Mouse (Mus musculus): ENCODE results near the gene Fbxw17. TPM values are rescaled to one million over a fixed set of nuclear protein-coding genes. Genes with fewer than 3 reads are reported as not detected.
A peak's percentile ranks its signal among the peaks of the same experiment; 100 is the strongest.
"Not testable (repeated sequence)": the region's sequence is repeated elsewhere in the genome, so short reads cannot be mapped to it uniquely, and the experiment has no call there.

Fbxw17 gene
- polyA plus RNA-seq, 1 experiment from 2014 or later = 29.2 TPM

DNA sequence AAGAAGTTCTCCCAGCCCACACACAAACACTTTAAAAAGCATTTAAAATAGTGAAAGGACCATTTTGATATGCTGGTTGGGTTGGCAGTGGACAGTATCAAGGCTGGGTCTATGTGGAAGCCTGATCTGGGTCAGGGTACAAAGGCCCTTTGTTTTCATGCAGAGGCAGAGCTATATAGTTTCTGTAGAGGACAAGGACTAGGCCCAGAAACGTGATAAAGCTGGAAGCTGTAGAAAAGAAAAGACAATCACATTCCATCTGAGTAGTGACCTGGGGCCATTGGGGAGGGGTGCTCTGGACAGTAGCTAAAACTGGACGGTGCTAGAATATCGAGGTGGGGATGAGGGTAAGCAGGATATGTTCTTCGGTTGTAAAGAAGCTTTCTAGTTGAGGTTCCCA lies 27.6 kb downstream of the Fbxw17 start:
- H3K9me3 ChIP-seq (ENCODE audit: control insufficient read depth, low read length) = no peaks in the 10 kb centered on the region
- no peak overlapping the region for H3K4me3 ChIP-seq (ENCODE audit: low read depth, low read length)
- DNase-seq (ENCODE audit: low spot score) (no peak), ATAC-seq (replicated peaks; ENCODE audit: low FRiP score, low TSS enrichment, low read depth) (no peak)
- no peak overlapping the region for H3K9ac ChIP-seq (ENCODE audit: low read length)
- H3K27me3 ChIP-seq (replicated peaks; ENCODE audit: control insufficient read depth, insufficient read depth, low read length) = no peaks in the 10 kb centered on the region
- no peak overlapping the region for H3K27ac ChIP-seq (ENCODE audit: low read depth)
- no peaks in the 10 kb centered on the region for H3K36me3 ChIP-seq (ENCODE audit: control insufficient read depth, insufficient read depth, low read length)
- H3K4me2 ChIP-seq (ENCODE audit: low read length) = no peak overlapping the region
- WGBS = 72% methylated on average over 4 of the region's 4 CpGs
- no peaks in the 10 kb centered on the region for H3K4me1 ChIP-seq (replicated peaks; ENCODE audit: control insufficient read depth, insufficient read depth, low read length)

- not testable (repeated sequence) for H3K4me1 ChIP-seq (replicated peaks; ENCODE audit: control insufficient read depth, insufficient read depth, low read length); ATAC-seq (replicated peaks; ENCODE audit: low FRiP score, low TSS enrichment, low read depth); H3K9ac ChIP-seq (ENCODE audit: low read length); H3K36me3 ChIP-seq (ENCODE audit: control insufficient read depth, insufficient read depth, low read length); H3K27ac ChIP-seq (ENCODE audit: low read depth); H3K9me3 ChIP-seq (ENCODE audit: control insufficient read depth, low read length); H3K27me3 ChIP-seq (replicated peaks; ENCODE audit: control insufficient read depth, insufficient read depth, low read length); H3K4me3 ChIP-seq (ENCODE audit: low read depth, low read length); DNase-seq (ENCODE audit: low spot score); H3K4me2 ChIP-seq (ENCODE audit: low read length)
- 70% methylated on average over 9 of the region's 9 CpGs for WGBS
These were observed 34.6 kb downstream of the Fbxw17 start for GRCm38 (mm10) chr13:50452266-50452665.

GRCm38 (mm10) chr13:50453426-50453825 lies 35.8 kb downstream of the Fbxw17 start:
- H3K4me1 ChIP-seq (replicated peaks; ENCODE audit: control insufficient read depth, insufficient read depth, low read length) = no peaks in the 10 kb centered on the region
- WGBS = 30% methylated on average over 4 of the region's 4 CpGs
- no peak for DNase-seq (ENCODE audit: low spot score)
- no peak overlapping the region for H3K27ac ChIP-seq (ENCODE audit: low read depth)
- no peaks in the 10 kb centered on the region for H3K36me3 ChIP-seq (ENCODE audit: control insufficient read depth, insufficient read depth, low read length)
- 0 out of 2 replicates have a peak, but pooled peaks cover 3% of the 10 kb centered on the region for H3K9me3 ChIP-seq (ENCODE audit: control insufficient read depth, low read length)
- H3K4me3 ChIP-seq (ENCODE audit: low read depth, low read length) = no peak overlapping the region
- ATAC-seq (replicated peaks; ENCODE audit: low FRiP score, low TSS enrichment, low read depth) = no peak
- no peak overlapping the region for H3K9ac ChIP-seq (ENCODE audit: low read length)
- no peaks in the 10 kb centered on the region for H3K27me3 ChIP-seq (replicated peaks; ENCODE audit: control insufficient read depth, insufficient read depth, low read length)
- H3K4me2 ChIP-seq (ENCODE audit: low read length) = no peak overlapping the region

DNA sequence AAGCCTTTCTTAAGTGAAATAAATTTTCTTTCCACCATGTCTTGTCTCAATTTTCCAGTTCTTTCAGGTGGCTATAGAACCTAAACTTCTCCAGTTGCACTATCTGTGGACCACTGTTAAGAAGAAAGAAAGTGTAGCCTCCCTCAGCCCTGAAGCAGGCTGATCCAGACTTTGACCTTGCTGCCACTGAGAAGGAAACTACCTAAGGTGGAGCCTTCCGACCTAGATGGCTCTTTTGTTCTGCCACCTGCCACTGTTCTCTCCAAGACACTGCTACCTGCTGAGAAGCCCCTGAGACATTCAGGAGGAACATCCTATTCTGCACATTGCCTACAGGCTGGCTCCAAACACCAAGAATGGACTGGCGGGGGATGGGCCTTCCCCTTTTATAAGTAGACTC lies 42.8 kb downstream of the Fbxw17 start:
- H3K9ac ChIP-seq (ENCODE audit: low read length); H3K4me2 ChIP-seq (ENCODE audit: low read length); H3K4me1 ChIP-seq (replicated peaks; ENCODE audit: control insufficient read depth, insufficient read depth, low read length); H3K27me3 ChIP-seq (replicated peaks; ENCODE audit: control insufficient read depth, insufficient read depth, low read length); H3K9me3 ChIP-seq (ENCODE audit: control insufficient read depth, low read length); ATAC-seq (replicated peaks; ENCODE audit: low FRiP score, low TSS enrichment, low read depth); H3K4me3 ChIP-seq (ENCODE audit: low read depth, low read length); DNase-seq (ENCODE audit: low spot score); H3K36me3 ChIP-seq (ENCODE audit: control insufficient read depth, insufficient read depth, low read length); H3K27ac ChIP-seq (ENCODE audit: low read depth): not testable (repeated sequence)
- WGBS = 60% methylated on average over 2 of the region's 2 CpGs

DNA sequence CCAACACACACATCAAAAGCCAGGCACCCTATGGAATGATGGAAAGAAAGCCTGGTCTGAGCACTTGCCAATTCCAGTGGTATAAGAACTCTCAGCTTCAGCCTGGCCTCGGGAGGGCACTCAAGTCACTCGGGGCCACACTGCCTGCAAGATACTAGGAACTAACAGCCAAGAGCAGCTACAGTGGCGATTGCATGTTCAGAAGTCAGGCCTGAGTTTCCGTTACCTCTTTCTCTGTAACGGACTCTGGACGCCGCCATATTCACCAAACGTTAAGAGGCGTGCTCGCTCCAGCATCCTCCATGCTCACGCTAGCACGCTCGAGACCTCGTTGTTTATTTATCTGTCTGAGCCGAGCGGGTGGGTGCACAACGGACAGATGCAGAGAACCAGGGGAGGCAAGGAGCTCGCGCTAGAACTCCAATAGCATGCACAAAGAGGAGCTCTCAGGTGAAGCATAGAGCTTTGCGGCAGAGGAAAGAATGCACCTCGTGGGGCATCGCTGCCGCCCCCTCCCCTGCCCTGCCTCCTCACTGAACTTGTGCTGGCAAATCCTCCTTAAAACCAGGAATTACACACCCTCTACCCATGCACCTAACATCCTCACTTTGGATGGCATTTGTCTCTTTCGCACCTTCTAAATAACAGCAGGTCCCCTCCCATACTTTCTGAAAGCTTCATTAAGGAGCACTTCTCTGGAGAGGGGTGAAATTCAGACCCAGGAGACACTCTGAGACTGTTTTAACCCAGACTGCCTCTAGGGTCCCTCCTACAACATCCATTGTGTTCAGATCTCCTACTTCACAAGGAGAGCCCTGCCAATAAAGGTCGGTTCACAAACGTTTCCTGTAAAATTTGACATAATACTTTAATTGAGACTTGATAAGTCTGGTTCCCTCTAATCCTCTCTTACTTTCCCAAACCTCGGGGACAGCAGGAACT lies 47.2 kb downstream of the Fbxw17 start:
- Histone ChIP-seq H3K4me2 (ENCODE audit: low read length) (peak overlapping the region; percentile 41), H3K36me3 (ENCODE audit: control insufficient read depth, insufficient read depth, low read length) (no peaks in the 10 kb centered on the region), H3K9me3 (ENCODE audit: control insufficient read depth, low read length) (no peaks in the 10 kb centered on the region), H3K27me3 (replicated peaks; ENCODE audit: control insufficient read depth, insufficient read depth, low read length) (no peaks in the 10 kb centered on the region), H3K27ac (ENCODE audit: low read depth) (no peak overlapping the region), H3K4me1 (replicated peaks; ENCODE audit: control insufficient read depth, insufficient read depth, low read length) (no peaks in the 10 kb centered on the region), H3K9ac (ENCODE audit: low read length) (no peak overlapping the region), H3K4me3 (ENCODE audit: low read depth, low read length) (peak overlapping the region; percentile 20)
- ATAC-seq (replicated peaks; ENCODE audit: low FRiP score, low TSS enrichment, low read depth) = no peak
- no peak for DNase-seq (ENCODE audit: low spot score)
- WGBS = 25% methylated on average over 27 of the region's 27 CpGs

GRCm38 (mm10) chr13:50467007-50467406 lies 49.3 kb downstream of the Fbxw17 start, which contains the start of gene Nutm2:
Gene Nutm2 (plus strand): TSS chr13:50467307.
- Histone ChIP-seq H3K4me2 (ENCODE audit: low read length) (no peak within 1 kb of the TSS), H3K27ac (ENCODE audit: low read depth) (no peak within 1 kb of the TSS), H3K9ac (ENCODE audit: low read length) (no peak within 1 kb of the TSS), H3K27me3 (replicated peaks; ENCODE audit: control insufficient read depth, insufficient read depth, low read length) (no peaks in the 10 kb centered on the region), H3K36me3 (ENCODE audit: control insufficient read depth, insufficient read depth, low read length) (no peaks in the 10 kb centered on the region), H3K4me1 (replicated peaks; ENCODE audit: control insufficient read depth, insufficient read depth, low read length) (no peaks in the 10 kb centered on the region), H3K4me3 (ENCODE audit: low read depth, low read length) (no peak within 1 kb of the TSS), H3K9me3 (ENCODE audit: control insufficient read depth, low read length) (no peaks in the 10 kb centered on the region)
- WGBS = 70% methylated on average over 4 of the region's 4 CpGs
- ATAC-seq (replicated peaks; ENCODE audit: low FRiP score, low TSS enrichment, low read depth) (no peak), DNase-seq (ENCODE audit: low spot score) (no peak)

Other genes starting within 250 kb of the Fbxw17 start
- not detected in 2 replicates for gene Gm906, start 167.6 kb upstream of the Fbxw17 start, polyA plus RNA-seq (2014; fragmentation: Nextera tagmentation; extraction: Ambion mirVana)
- not detected in 2 replicates for gene Gm47429, start 26.0 kb downstream of the Fbxw17 start, polyA plus RNA-seq (2014; fragmentation: Nextera tagmentation; extraction: Ambion mirVana)
- gene Nutm2, start 49.4 kb downstream of the Fbxw17 start, polyA plus RNA-seq (2014; fragmentation: Nextera tagmentation; extraction: Ambion mirVana) = not detected in 2 replicates
- not detected in 2 replicates for gene Gm904, start 225.4 kb downstream of the Fbxw17 start, polyA plus RNA-seq (2014; fragmentation: Nextera tagmentation; extraction: Ambion mirVana)